Comparison of ENCODE assay signal across 8 mouse cellular contexts in genomic region chr10:45045268-45045928, GRCm38 (mm10). TPM values are rescaled to one million over a fixed set of nuclear protein-coding genes. Genes with fewer than 3 reads are reported as not detected.
DNase-seq lines count a peak whose midpoint lies in the region; ATAC-seq lines count a peak whose summit lies in the region.

No protein-coding gene starts in this region.

- H3K4me3 ChIP-seq in forebrain, embryonic 14.5 days (ENCODE audit: low read depth, low read length), result no peak overlapping the region
- H3K4me3 ChIP-seq in hindbrain, embryonic 11.5 days (ENCODE audit: low read depth, low read length), result no peak overlapping the region

- H3K36me3 ChIP-seq in forebrain, embryonic 14.5 days (ENCODE audit: control insufficient read depth, insufficient read depth, low read length), result no peaks in the 10 kb centered on the region
- no peaks in the 10 kb centered on the region for H3K36me3 ChIP-seq in hindbrain, embryonic 11.5 days (ENCODE audit: control insufficient read depth, insufficient read depth, low read length)

- H3K4me1 ChIP-seq in forebrain, embryonic 14.5 days (ENCODE audit: control insufficient read depth, insufficient read depth, low read length), result no peaks in the 10 kb centered on the region
- H3K4me1 ChIP-seq in hindbrain, embryonic 11.5 days (replicated peaks; ENCODE audit: control insufficient read depth, insufficient read depth, low read length), result no peaks in the 10 kb centered on the region

- no peaks in the 10 kb centered on the region for H3K27me3 ChIP-seq in forebrain, embryonic 14.5 days (replicated peaks; ENCODE audit: control insufficient read depth, insufficient read depth, low read length)
- H3K27me3 ChIP-seq in hindbrain, embryonic 11.5 days (ENCODE audit: control insufficient read depth, insufficient read depth, low read length), result no peaks in the 10 kb centered on the region

- 28% methylated on average over 12 of the region's 12 CpGs for WGBS in forebrain, embryonic 14.5 days
- 32% methylated on average over 12 of the region's 12 CpGs for WGBS in hindbrain, embryonic 11.5 days

- peak; percentile 75 for ATAC-seq in forebrain, embryonic 14.5 days
- 0 out of 2 replicates have a peak, but pooled peaks have one; percentile 25 for ATAC-seq in hindbrain, embryonic 11.5 days (ENCODE audit: low FRiP score)
- ATAC-seq in megakaryocyte, adult 5-6 weeks (ENCODE audit: poor library complexity, severe bottlenecking), result peak; percentile 63

- no peak overlapping the region for H3K9ac ChIP-seq in forebrain, embryonic 14.5 days (ENCODE audit: low read length)
- no peak overlapping the region for H3K9ac ChIP-seq in hindbrain, embryonic 11.5 days (ENCODE audit: low read depth, low read length)

- DNase-seq in ES-CJ7 (ENCODE audit: low read depth, low spot score), result peak; percentile 71
- peak; percentile 67 for DNase-seq in c-Kit-positive CD71-positive TER-119-negative erythroid progenitor cells, embryonic 14.5 days (ENCODE audit: low read depth)
- DNase-seq in forebrain, embryonic 14.5 days (ENCODE audit: low spot score), result peak; percentile 89
- DNase-seq in hindbrain, embryonic 11.5 days (ENCODE audit: low spot score), result peak; percentile 86
- peak; percentile 83 to 87 for DNase-seq in layer of hippocampus, postnatal 10 days (ENCODE audit: low spot score in 2 of 2)
- DNase-seq in retina, postnatal 7 days (ENCODE audit: low read depth, low spot score), result peak; percentile 65
- peak; percentile 34 for DNase-seq in urinary bladder, adult 2 months (ENCODE audit: low spot score)

- H3K27ac ChIP-seq in forebrain, embryonic 14.5 days (ENCODE audit: low read depth, low read length), result no peak overlapping the region
- no peak overlapping the region for H3K27ac ChIP-seq in hindbrain, embryonic 11.5 days (ENCODE audit: low read depth, low read length)

- H3K4me2 ChIP-seq in forebrain, embryonic 14.5 days (ENCODE audit: low read length), result no peak overlapping the region
- H3K4me2 ChIP-seq in hindbrain, embryonic 11.5 days (replicated peaks; ENCODE audit: low read depth, low read length), result no peak overlapping the region

- no peaks in the 10 kb centered on the region for H3K9me3 ChIP-seq in forebrain, embryonic 14.5 days (replicated peaks; ENCODE audit: control insufficient read depth, low read length)
- H3K9me3 ChIP-seq in hindbrain, embryonic 11.5 days (ENCODE audit: control insufficient read depth, low read length), result no peaks in the 10 kb centered on the region

RNA-seq across cellular contexts. Expression of gene Prep, which starts 21.6 kb away (rescaled TPM):
- polyA plus RNA-seq in forebrain, embryonic 14.5 days (2014; fragmentation: Nextera tagmentation; extraction: Ambion mirVana), result 14.2 and 16.7 TPM in 2 replicates
- polyA plus RNA-seq in hindbrain, embryonic 11.5 days (2014; fragmentation: Nextera tagmentation; extraction: Ambion mirVana), result 22.8 and 28.4 TPM in 2 replicates
- 10 to 100 TPM; 16.9 to 19.5 TPM for total RNA-seq in layer of hippocampus, postnatal 10 days (2021)
- 5.5 and 6.9 TPM in 2 replicates for total RNA-seq in megakaryocyte, adult 5-6 weeks (2015)
- total RNA-seq in megakaryocyte, adult 5-6 weeks (2017), result 8.7 and 9.8 TPM in 2 replicates
- polyA plus RNA-seq in urinary bladder, adult 2 months (2012; rRNA removed), result 10.7 and 11.9 TPM in 2 replicates

Comparison
In these comparisons a context has a peak if more than half of its experiments do, and no peak if none do; other contexts are left out.
1. DNase-seq: peak in every context shown above with its lines; median percentile 89 in forebrain, embryonic 14.5 days; 86 in hindbrain, embryonic 11.5 days; 85 in layer of hippocampus, postnatal 10 days; 71 in ES-CJ7; 67 in c-Kit-positive CD71-positive TER-119-negative erythroid progenitor cells, embryonic 14.5 days; 65 in retina, postnatal 7 days; 34 in urinary bladder, adult 2 months.
2. ATAC-seq: peak in every context shown above with its lines; median percentile 75 in forebrain, embryonic 14.5 days; 63 in megakaryocyte, adult 5-6 weeks; 25 in hindbrain, embryonic 11.5 days.